Mouse (Mus musculus) c-Kit-negative CD71-positive TER-119-positive erythroid progenitor cells, embryonic 14.5 days (primary cell): Measurements from ENCODE around the gene Chst11.

ENCODE experiments used
- DNase-seq: peaks from one replicate; pipeline ENCODE4 v3.0.0-alpha.2; 2013; ENCODE audit warnings: low read depth, low spot score

Chst11 gene

GRCm38 (mm10) chr10:83032559-83032958, 47.3 kb downstream of the Chst11 start:
- no peak for DNase-seq

- no peak for DNase-seq
Observed at GRCm38 (mm10) chr10:83036340-83037045, 51.2 kb downstream of the Chst11 start.

DNA sequence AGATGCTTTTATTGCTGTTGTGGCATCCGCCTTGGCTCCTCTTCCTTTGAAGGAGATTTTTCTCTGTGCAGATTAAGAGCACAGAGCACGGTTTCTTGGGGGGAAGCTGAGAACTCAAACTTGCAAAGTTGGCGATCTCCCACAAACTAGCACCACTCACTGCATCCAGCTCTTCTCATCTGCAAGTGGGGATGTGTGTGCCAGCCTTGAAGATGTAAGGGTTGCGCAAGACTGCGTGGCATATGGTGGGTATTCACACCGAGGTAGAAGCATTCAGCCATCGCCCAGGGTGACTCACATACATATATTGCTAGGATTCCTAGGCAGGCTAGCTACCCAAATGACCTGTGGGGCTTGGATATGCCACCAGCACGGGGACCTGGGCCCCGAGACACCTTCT, 52.9 kb downstream of the Chst11 start:
- no peak for DNase-seq

GRCm38 (mm10) chr10:83039414-83039813, 54.1 kb downstream of the Chst11 start:
- DNase-seq: no peak

GRCm38 (mm10) chr10:83041875-83042274, 56.6 kb downstream of the Chst11 start:
- DNase-seq: no peak

DNA sequence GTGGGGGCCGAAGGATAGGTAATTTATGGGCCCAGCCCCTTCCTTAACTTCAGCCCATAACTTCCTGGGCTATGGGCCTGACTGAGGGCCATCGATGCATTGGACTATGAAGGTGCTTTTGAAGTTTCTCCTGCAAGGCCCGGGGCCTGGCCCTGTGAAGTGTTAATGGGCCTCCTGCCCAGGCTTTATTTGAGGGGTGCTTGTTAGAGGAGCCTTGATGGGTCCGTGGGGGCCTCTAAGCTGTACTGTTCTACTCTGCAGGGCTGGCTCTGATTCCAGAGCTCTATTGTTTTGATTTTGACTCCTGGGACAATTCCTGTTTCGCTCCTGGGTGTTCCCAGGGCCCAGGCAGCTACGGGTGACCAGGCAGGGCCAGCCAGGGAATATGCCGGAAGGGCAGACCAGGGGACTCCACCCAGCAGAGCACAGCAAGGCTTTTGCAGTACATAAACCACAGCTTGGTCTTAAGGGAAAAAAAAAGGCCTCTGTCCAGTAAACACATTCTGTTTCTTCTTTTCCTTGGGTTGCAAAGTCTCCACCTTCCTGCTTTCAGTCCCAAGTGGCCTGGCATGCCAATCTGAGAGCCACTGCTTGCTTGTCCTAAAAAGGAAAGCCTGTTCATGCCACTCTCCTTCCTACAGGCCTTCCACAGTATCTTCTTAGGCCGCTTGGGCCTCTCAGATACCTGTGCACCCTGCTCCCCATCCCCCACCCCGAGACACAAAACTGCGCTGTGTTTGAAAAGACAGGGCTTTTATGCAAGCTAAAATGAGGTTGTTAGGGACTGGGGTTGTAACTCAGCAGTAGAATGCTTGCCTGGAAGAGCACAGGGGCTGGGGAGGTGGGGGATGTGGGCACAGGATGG, 57.5 kb downstream of the Chst11 start:
- no peak for DNase-seq

DNA sequence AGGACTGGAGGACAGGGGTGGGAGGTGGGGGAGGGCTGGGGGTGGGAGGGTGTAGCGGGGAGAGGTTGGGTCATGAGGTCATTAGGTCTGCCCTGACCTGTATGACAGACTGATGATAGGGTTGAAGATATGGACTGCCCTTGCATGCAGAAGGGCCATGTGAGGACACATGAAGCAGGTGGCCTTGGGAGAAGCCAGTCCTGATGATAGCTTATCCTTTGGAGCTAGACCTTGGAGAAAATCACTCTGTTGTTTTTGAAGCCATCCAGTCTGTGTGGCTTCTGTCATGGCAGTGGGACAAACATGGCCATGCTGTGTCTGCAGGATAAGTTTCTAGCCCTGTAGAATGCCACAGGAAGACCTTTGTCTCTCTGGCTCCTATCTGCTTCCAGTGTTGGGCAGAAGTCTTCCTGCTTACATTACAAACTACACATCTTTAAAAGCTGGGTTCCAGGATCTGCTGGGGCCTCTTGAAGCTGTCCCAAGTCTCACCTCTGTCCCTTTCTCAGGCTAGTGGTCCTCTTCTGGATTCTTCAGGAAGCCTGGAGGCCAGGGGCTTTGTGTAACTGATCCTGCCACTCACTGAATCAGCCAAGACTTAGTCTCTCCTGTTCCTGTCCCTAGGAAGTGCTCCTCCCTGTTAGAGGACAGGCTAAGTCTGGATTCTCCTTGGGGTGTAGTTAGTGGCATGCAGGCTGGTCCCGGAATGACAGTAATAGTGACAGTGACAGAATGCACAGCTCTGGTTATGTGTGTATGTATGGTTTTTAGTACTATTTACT, 58.4 kb downstream of the Chst11 start:
- DNase-seq: no peak

- DNase-seq: no peak
Observed at GRCm38 (mm10) chr10:83049174-83049780, 64.0 kb downstream of the Chst11 start.

- DNase-seq: no peak
Observed at GRCm38 (mm10) chr10:83053886-83054550, 68.7 kb downstream of the Chst11 start.

- no peak for DNase-seq
Observed at GRCm38 (mm10) chr10:83056291-83056690, 71.0 kb downstream of the Chst11 start.

DNA sequence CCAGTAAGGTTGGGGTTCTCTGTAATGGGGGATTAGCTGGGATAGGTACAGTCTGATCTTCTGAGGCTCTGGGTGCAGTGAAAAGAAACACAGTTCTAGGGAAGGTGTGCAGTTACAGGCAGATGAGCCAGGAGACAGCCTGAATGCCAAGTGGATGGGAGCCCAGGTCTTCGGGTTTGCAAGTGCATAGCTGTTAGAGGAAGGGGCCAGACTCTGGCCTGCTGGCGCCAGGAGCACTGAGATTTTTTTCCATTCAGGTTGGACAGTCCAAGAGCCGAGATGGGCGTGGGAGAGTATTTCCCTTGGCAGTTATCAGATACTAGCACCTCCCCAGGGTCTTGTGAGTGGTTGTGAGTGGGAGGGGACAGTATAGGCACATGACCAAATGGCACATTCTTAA, 71.6 kb downstream of the Chst11 start:
- no peak for DNase-seq

- no peak for DNase-seq
Observed at GRCm38 (mm10) chr10:83060066-83060782, 74.9 kb downstream of the Chst11 start.

DNA sequence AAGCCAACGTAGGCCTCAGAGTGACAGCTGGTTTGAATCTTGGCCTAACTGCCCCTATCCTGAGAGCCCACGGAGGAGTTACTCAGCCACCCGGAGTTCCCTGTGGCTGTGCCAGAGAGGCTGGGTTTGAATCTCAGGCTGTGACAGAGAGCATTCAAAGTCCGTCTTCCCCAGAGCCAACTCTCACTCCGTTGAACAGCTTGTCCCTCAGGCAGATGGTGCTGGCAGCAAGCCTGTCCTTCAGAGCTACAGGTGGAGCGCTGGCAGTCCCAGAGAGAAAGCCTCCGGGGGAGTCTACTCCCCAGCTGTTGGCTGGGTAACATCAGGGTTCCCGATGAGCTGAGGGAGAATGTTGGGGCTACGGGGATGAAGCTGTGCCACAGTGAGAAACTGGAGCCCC, 77.0 kb downstream of the Chst11 start:
- DNase-seq: no peak

GRCm38 (mm10) chr10:83064796-83065195, 79.5 kb downstream of the Chst11 start:
- DNase-seq: no peak

- DNase-seq: no peak
Observed at GRCm38 (mm10) chr10:83066159-83066558, 80.9 kb downstream of the Chst11 start.

DNA sequence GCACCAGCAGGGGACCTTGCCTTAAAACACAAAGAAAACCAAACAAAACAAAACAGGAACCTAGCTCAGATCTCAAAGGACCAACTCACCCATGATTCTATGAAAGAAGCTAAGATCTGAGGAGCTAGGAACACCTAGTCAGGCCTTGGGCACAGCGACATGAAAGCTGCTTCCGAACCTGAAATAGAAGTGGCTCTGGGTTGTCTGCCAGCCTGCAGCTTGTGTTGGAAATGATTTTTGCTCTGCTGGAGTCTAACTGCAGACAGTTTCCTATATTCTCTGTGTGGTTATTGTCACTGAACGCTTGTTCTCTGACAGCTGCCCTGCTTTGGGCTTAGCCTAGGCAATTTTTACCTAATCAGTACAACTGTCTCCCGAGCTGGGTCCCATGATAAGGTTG, 82.0 kb downstream of the Chst11 start:
- no peak for DNase-seq

DNA sequence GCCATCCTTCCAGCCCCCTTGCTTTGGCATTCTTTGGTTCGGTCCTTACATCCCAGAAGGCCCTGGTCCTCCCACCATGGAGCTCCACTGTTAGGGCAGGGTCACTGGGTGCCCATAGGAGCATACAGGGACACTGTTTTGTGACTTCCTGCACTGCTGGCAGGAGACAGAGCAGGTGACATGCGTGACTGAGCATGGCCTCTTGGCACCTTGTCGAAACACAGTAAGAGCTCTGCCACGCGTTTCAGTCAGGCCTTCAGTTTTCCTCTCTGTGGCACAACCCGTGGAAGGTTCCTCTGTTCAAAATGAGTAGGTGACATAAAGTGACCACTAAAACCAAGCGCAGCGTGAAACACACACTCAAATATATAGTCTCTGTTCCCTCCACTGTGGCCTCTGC, 83.2 kb downstream of the Chst11 start:
- DNase-seq: no peak

GRCm38 (mm10) chr10:83069791-83070190, 84.5 kb downstream of the Chst11 start:
- no peak for DNase-seq

DNA sequence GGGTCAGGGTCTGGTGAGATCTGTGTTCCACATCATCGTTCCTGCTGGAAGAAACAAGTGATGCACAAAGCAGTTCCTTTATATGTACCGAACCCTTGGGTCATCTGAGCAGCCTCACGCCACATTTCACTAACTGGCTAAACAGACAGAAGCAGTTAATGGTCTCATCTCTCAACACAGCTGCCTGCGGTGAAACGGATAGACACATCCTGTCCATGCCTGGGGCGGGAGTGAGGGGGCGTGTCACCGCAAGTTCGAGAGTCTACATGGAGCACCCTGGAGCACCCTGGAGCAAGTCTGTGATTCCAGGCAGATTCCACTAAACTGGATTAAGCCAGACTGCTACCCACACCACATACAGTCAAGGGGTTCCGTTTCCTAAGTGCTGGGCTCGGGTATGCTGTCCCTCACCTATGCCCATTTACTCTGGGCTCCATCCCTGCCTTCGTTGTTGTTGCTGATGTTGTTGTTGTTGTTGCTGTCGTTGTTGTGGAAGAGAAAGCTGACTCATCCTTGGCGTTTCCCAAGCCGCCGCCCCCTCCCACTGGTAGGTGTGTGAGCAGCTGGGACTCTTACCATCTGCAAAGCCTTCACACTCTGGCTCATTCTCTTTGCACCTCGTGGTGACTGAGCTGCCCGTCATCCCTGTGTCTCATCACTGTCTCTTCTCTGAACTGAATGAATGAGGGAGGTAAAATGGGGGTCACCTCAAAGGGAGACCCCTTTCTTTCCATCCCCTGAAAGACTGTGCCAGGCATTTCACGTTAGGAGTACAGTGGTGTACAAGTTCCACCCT, 86.7 kb downstream of the Chst11 start:
- no peak for DNase-seq

GRCm38 (mm10) chr10:83073119-83073518, 87.8 kb downstream of the Chst11 start:
- peak; percentile 29 for DNase-seq
